Mouse (Mus musculus): ENCODE measurements at regions not wholly inside any gene's neighbourhood (a gene's known extent, or its start where the extent isn't known, plus 50 kb on each side); places are given as distances from the start of the nearest gene placed in this dataset. TPM values are rescaled to one million over a fixed set of nuclear protein-coding genes. Genes with fewer than 3 reads are reported as not detected.

DNA sequence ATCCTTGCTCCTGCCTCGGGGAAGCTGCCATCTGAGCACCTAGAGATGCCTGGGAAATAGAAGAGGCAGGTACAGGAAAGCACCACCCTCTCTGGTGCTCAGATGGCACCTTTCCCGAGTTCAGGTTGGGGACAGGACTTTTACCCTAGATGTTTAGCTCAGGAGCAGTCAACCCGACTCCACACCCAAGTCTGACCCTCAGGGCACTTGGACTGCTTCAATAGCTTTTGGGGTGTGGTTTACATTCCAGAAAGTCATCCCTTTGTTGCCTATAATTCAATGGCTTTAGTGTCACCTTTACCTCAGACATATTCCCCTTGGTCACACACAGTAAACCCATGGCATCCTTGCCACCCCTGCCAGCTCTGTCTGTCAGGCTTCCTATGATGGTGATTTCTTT lies 67.7 kb upstream of the Adgra1 start:
- TF ChIP-seq CTCF (IDR thresholded peaks at IDR 0.05; ENCODE audit: low read depth) (no peak), EP300 (IDR thresholded peaks at IDR 0.05; ENCODE audit: low read depth) (no peak)
- DNase-seq (no peak), ATAC-seq (no peak)
- no peaks in the 10 kb centered on the region for H3K9me3 ChIP-seq (ENCODE audit: low read length)
- H3K27me3 ChIP-seq (ENCODE audit: insufficient read depth, low read length) = no peaks in the 10 kb centered on the region
- 37% methylated on average over 3 of the region's 3 CpGs for WGBS (ENCODE audit: insufficient replicate concordance)
- no peaks in the 10 kb centered on the region for H3K4me1 ChIP-seq (ENCODE audit: insufficient read depth)
- H3K27ac ChIP-seq (ENCODE audit: low read depth) = no peak overlapping the region
- no peak overlapping the region for H3K4me3 ChIP-seq (ENCODE audit: low read depth, low read length)
- H3K9ac ChIP-seq (replicated peaks) = no peak overlapping the region
- H3K4me2 ChIP-seq (ENCODE audit: low read depth, low read length) = no peak overlapping the region
- H3K36me3 ChIP-seq (replicated peaks; ENCODE audit: insufficient read depth, low read length) = no peaks in the 10 kb centered on the region

DNA sequence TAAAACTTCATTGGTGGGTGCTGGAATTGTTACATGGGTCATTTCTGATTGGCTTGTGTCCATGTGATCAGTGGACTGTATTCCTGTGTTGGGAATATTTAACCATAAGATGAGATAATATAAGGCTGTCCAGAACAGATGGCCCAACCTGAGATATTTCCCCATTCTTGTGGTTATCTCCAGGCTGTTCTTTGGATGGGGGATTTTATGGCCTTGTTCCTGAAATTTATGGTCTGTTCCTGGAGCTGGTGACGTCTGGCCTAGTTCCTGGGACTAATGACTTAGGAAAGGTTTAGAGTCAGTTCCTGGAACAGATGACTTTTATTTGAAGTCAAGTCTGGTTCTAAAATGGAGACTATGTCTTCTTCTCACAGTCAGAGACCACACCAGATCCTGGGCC lies 64.8 kb upstream of the Adgra1 start:
- DNase-seq (no peak), ATAC-seq (no peak)
- no peaks in the 10 kb centered on the region for H3K9me3 ChIP-seq (ENCODE audit: low read length)
- H3K4me2 ChIP-seq (ENCODE audit: low read depth, low read length) = no peak overlapping the region
- TF ChIP-seq EP300 (IDR thresholded peaks at IDR 0.05; ENCODE audit: low read depth) (no peak), CTCF (IDR thresholded peaks at IDR 0.05; ENCODE audit: low read depth) (no peak)
- H3K36me3 ChIP-seq (replicated peaks; ENCODE audit: insufficient read depth, low read length) = no peaks in the 10 kb centered on the region
- no peaks in the 10 kb centered on the region for H3K4me1 ChIP-seq (ENCODE audit: insufficient read depth)
- no peaks in the 10 kb centered on the region for H3K27me3 ChIP-seq (ENCODE audit: insufficient read depth, low read length)
- WGBS (ENCODE audit: insufficient replicate concordance) = 54% methylated on average over 1 of the region's 1 CpGs
- no peak overlapping the region for H3K9ac ChIP-seq (replicated peaks)
- no peak overlapping the region for H3K4me3 ChIP-seq (ENCODE audit: low read depth, low read length)
- no peak overlapping the region for H3K27ac ChIP-seq (ENCODE audit: low read depth)

GRCm38 (mm10) chr7:139777243-139777642 lies 56.7 kb upstream of the Adgra1 start:
- no peak overlapping the region for H3K27ac ChIP-seq (ENCODE audit: low read depth)
- no peaks in the 10 kb centered on the region for H3K4me1 ChIP-seq (ENCODE audit: insufficient read depth)
- ATAC-seq (no peak), DNase-seq (no peak)
- no peaks in the 10 kb centered on the region for H3K9me3 ChIP-seq (ENCODE audit: low read length)
- no peak overlapping the region for H3K4me3 ChIP-seq (ENCODE audit: low read depth, low read length)
- TF ChIP-seq EP300 (IDR thresholded peaks at IDR 0.05; ENCODE audit: low read depth) (no peak), CTCF (IDR thresholded peaks at IDR 0.05; ENCODE audit: low read depth) (no peak)
- WGBS (ENCODE audit: insufficient replicate concordance) = 66% methylated on average over 2 of the region's 2 CpGs
- no peak overlapping the region for H3K9ac ChIP-seq (replicated peaks)
- no peaks in the 10 kb centered on the region for H3K27me3 ChIP-seq (ENCODE audit: insufficient read depth, low read length)
- no peak overlapping the region for H3K4me2 ChIP-seq (ENCODE audit: low read depth, low read length)
- H3K36me3 ChIP-seq (replicated peaks; ENCODE audit: insufficient read depth, low read length) = no peaks in the 10 kb centered on the region

DNA sequence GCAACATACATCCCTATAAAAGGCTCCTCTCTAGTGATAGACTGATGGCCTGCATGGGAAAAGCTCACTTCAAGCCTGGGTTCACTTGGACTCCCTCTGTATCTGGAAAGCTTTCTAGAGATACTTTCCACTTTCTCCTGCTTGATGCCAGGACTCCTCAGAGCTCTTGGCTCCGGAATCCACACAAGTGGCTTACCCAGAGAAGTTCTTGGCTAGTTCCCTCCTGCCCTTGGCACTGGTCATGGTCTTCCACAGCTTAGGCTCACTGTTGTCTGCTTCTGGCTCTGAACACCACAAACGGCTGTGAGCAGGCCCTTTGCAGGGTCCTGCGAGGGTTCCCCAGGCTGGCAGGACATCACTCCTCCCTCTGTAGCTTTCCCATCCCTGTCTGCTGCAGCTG lies 54.1 kb upstream of the Adgra1 start:
- Histone ChIP-seq H3K27ac (ENCODE audit: low read depth) (no peak overlapping the region), H3K4me1 (ENCODE audit: insufficient read depth) (no peaks in the 10 kb centered on the region), H3K27me3 (ENCODE audit: insufficient read depth, low read length) (no peaks in the 10 kb centered on the region), H3K4me3 (ENCODE audit: low read depth, low read length) (no peak overlapping the region), H3K36me3 (replicated peaks; ENCODE audit: insufficient read depth, low read length) (no peaks in the 10 kb centered on the region), H3K9me3 (ENCODE audit: low read length) (no peaks in the 10 kb centered on the region), H3K4me2 (ENCODE audit: low read depth, low read length) (no peak overlapping the region), H3K9ac (replicated peaks) (no peak overlapping the region)
- WGBS (ENCODE audit: insufficient replicate concordance) = 75% methylated on average over 3 of the region's 3 CpGs
- TF ChIP-seq CTCF (IDR thresholded peaks at IDR 0.05; ENCODE audit: low read depth) (no peak), EP300 (IDR thresholded peaks at IDR 0.05; ENCODE audit: low read depth) (no peak)
- DNase-seq (no peak), ATAC-seq (no peak)

DNA sequence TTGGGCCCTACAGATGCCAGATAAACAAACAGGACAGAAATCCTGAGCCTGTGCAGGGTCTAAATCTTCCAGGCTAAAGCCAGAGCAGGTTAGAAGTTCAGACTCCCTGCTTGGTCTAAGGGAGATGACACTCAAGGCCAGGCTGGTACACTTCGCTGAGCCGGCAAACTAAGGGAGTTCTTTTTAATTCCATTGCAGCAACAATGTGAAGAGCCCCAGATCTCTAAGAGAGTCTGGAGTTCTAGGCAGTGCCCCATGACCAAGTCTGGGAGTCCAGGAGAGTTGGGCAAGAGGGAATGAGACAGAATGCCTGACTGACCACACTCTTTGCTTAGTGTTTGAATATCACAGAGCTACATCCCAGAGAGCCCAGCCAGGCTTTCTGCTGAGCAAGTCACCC lies 52.5 kb upstream of the Adgra1 start:
- Histone ChIP-seq H3K27me3 (ENCODE audit: insufficient read depth, low read length) (no peaks in the 10 kb centered on the region), H3K36me3 (replicated peaks; ENCODE audit: insufficient read depth, low read length) (no peaks in the 10 kb centered on the region), H3K9ac (replicated peaks) (no peak overlapping the region), H3K4me3 (ENCODE audit: low read depth, low read length) (no peak overlapping the region), H3K9me3 (ENCODE audit: low read length) (no peaks in the 10 kb centered on the region), H3K4me1 (ENCODE audit: insufficient read depth) (no peaks in the 10 kb centered on the region), H3K4me2 (ENCODE audit: low read depth, low read length) (no peak overlapping the region), H3K27ac (ENCODE audit: low read depth) (no peak overlapping the region)
- TF ChIP-seq CTCF (IDR thresholded peaks at IDR 0.05; ENCODE audit: low read depth) (no peak), EP300 (IDR thresholded peaks at IDR 0.05; ENCODE audit: low read depth) (no peak)
- DNase-seq (no peak), ATAC-seq (no peak)
- 63% methylated on average over 2 of the region's 2 CpGs for WGBS (ENCODE audit: insufficient replicate concordance)

Small RNAs in the stretch of these regions (microRNA-seq; reads per million reads assigned to microRNA genes)
- not detected for gene Mir6401
